Mouse (Mus musculus): ENCODE measurements at regions not wholly inside any gene's neighbourhood (a gene's known extent, or its start where the extent isn't known, plus 50 kb on each side); places are given as distances from the start of the nearest gene placed in this dataset.

DNA sequence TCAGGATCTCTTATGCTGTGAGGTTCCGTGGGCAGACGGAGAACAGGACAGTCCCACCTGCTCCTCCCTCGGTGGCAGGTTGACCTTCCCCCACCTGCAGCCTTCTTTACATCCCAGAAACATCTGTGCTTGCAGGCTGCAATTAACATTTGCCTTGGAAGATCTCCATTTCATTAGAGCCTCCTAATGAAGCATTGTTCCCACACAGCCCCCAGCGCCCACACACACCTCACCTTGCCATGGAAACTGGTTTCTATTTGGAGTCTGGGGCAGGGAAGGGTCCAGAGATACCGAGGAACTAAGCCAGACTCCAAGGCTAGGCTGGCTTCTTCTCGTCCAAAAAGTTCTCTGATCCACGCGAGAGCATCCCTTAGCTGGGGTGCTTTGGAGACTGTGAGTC, 56.6 kb upstream of the Rpl38 start:
- no peak for DNase-seq (ENCODE audit: low spot score in 2 of 2)

- no peak for DNase-seq (ENCODE audit: low spot score in 2 of 2)
Measured at GRCm38 (mm10) chr11:114608009-114608408, 60.3 kb upstream of the Rpl38 start.

GRCm38 (mm10) chr11:114603108-114603507, 65.2 kb upstream of the Rpl38 start:
- DNase-seq (ENCODE audit: low spot score in 2 of 2), result no peak

- DNase-seq (ENCODE audit: low spot score in 2 of 2), result no peak
Measured at GRCm38 (mm10) chr11:114597225-114597624, 71.1 kb upstream of the Rpl38 start.

- no peak for DNase-seq (ENCODE audit: low spot score in 2 of 2)
Measured at GRCm38 (mm10) chr11:114592961-114593360, 75.4 kb upstream of the Rpl38 start.

GRCm38 (mm10) chr11:114588554-114588953, 79.8 kb upstream of the Rpl38 start:
- no peak for DNase-seq (ENCODE audit: low spot score in 2 of 2)

DNA sequence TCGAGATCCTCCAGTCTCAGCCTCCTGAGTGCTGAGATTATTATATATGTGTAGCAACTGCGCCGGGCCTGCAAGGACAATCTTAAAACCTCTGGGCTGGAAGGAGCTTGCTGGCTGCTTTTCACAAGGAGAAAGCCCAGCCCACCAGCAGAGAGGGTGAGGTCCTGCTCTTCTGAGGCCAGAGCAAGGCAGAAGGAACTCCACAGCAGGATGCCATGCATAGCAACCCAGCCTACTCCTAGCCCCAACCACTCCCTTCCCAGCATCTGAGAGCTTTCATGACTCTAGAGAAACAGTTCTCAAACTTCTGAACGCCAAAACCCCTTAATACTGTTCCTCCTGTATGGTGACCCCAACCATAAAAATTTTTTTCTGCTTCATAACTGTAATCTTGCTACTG, 80.3 kb upstream of the Rpl38 start:
- no peak for DNase-seq (ENCODE audit: low spot score in 2 of 2)

- no peak for DNase-seq (ENCODE audit: low spot score in 2 of 2)
Measured at GRCm38 (mm10) chr11:114586400-114586799, 81.9 kb upstream of the Rpl38 start.

GRCm38 (mm10) chr11:114584804-114585203, 83.5 kb upstream of the Rpl38 start:
- no peak for DNase-seq (ENCODE audit: low spot score in 2 of 2)

GRCm38 (mm10) chr11:114584146-114584545, 84.2 kb upstream of the Rpl38 start:
- DNase-seq (ENCODE audit: low spot score in 2 of 2), result no peak

GRCm38 (mm10) chr11:114579986-114580385, 88.3 kb upstream of the Rpl38 start:
- DNase-seq (ENCODE audit: low spot score in 2 of 2), result no peak

DNA sequence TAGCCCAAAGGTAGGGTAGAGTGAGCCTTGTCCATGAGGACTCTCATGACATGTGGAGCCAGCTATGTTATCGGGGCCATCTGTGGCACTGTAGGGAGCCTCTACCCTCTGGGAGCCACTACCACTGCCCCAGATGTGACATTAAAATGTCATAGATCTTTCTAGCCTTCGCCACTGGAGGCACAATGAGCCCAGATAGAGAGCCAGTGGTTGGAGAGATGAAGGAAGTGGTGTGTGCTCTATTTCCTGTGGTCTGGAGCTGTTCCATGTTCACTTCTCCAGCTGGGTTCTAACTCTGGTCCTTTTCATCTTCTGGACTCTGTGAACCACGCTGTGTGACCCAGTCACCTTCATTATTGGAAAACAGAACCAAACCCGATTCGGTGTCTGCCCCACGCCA, 89.8 kb upstream of the Rpl38 start:
- DNase-seq (ENCODE audit: low spot score in 2 of 2), result no peak

DNA sequence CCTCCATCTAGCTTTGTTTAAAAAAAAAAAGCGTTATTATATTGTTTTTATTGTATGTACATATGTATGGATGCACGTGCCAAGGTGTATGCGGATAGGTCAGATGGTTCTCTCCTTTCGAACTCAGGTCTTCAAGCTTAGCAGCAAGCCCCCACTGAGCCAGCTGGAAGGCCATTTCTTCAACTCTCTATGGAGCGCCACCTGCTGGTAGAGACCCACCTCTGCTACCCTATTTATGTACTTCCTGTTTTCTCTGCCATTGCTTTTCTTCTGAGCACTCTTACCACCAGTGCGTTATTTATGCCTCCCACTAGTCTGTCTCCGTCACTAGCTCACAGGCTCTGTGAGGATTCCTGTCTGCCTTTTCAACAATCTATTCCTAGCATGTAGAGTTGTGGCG, 91.5 kb upstream of the Rpl38 start:
- no peak for DNase-seq (ENCODE audit: low spot score in 2 of 2)

DNA sequence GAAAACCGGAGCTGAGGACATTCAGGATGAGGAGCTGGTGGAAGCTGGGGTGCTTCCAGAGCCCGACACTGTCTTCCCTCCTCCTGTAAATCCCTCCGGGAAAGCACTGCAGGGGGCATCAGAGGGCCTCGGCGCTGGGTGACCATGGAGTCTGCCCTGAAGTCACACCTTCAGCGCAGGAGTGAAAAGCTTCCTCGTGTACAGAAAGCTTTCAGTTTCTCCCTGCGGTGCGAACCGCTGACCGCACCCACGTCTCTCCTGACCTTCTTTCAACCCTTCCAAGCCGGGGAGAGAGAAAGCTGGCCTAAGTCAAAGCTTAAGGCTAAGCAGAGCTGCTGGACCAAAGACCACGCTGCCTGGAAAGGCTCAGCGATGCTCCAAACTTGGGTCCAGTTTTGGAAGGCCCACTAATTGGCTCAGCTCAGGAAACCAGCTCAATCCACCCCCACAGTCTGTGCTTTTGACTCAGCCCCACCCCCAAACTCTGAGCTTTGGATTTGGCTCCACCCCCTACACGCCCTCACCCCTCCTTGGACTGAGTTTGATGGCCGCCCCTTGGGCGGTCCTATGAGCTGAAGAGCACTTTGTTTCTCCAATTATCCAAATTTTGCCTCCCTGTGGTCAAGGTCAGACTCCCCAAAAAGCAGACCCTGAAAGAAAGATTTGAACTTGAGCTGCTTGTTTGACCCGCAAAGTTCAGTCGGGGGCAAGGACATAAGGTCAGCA, 97.0 kb upstream of the Rpl38 start:
- no peak for DNase-seq (ENCODE audit: low spot score in 2 of 2)

GRCm38 (mm10) chr11:114570076-114570475, 98.2 kb upstream of the Rpl38 start:
- DNase-seq (ENCODE audit: low spot score in 2 of 2), result no peak

DNA sequence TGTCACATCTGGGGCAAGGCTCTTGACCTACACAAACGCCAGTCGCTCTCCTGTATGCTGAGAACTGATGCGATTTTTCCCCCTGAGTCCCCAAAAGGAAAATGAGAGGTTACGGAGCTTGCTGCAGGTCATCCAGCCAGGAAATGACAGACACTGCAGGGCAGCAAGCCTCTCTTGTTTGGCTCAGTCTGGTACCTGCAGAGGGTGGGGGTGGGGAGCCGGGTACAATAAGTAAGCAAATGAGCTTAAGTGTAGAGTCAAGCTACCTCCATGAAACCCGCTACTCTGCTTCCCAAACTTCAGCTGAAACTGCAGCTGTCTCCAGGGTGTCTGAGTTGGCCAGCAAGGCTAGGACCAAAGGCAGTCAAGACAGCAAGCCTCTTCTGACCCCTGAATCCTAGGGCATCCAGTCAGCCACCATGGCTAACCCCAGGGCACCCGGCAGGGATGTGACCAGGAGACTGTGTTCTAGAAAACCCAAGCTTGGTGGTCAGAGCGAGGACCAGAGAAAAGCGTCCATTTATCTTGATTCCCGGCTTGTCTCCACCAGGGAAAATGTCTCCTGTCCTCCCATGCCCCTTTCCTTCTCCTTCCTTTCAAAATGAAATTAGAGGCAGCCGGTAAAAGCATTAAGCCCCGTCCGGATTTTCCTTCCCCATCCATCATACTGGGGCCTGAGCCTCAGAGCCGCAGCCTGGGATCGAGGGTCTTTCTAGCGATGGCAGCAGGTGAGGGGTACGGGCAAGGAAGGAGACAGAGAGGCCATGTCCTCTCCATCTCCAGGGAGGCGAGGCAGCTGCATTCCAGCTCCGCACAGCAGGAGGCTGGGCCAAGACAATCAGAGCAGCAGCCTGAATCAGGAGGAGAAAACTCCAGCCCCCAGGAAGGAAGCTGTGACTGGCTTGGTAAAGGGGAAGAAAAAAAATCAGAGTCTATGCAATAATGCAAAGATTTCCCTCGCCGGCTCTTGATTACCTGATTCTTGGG, 100.2 kb upstream of the Rpl38 start:
- no peak for DNase-seq (ENCODE audit: low spot score in 2 of 2)

GRCm38 (mm10) chr11:114567045-114567780, 101.1 kb upstream of the Rpl38 start:
- no peak for DNase-seq (ENCODE audit: low spot score in 2 of 2)

DNA sequence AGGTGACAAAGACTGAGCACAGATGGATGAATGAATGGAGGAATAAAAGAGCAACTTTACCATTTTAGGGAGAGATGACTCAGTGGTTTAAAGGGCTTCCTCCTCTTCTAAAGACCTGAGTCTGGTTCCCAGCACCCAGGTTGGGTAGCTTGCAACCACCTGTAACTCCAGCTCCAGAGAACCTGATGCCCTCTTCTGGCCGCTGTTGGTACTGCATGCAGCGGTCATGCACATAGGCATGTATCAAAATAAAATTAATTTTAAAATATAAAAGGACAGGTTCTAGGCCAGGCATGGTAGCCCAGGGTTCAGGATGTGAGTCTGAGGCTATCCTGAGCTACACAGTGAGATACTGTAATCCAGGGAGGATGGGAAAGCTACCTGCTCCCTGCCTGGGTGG, 103.4 kb upstream of the Rpl38 start:
- DNase-seq (ENCODE audit: low spot score in 2 of 2), result no peak

- DNase-seq (ENCODE audit: low spot score in 2 of 2), result no peak
Measured at GRCm38 (mm10) chr11:114563172-114563571, 105.2 kb upstream of the Rpl38 start.

GRCm38 (mm10) chr11:114554576-114554975, 113.7 kb upstream of the Rpl38 start:
- DNase-seq (ENCODE audit: low spot score in 2 of 2), result no peak

DNA sequence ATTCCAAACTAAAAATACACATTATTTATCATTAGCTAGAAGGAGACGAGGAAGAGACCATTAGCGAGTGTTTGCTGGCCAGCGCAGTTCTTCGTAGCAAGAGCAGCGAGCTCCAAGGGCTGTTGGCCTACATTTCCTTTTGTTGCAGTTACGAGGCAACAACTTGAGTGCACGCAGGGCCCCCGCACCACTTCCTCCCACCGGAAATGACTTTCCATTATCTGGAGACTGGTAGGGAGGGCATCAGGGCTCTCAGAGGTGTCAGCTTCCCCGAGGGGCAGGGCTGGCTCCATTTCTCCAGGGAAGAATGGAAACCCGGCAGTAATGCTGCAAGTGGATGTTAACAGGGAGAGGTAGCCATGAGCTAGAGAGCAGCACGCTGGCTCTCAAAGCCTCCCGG, 114.3 kb upstream of the Rpl38 start:
- DNase-seq (ENCODE audit: low spot score in 2 of 2), result no peak

- no peak for DNase-seq (ENCODE audit: low spot score in 2 of 2)
Measured at GRCm38 (mm10) chr11:114552176-114552575, 116.1 kb upstream of the Rpl38 start.
